Mouse (Mus musculus) testis, adult 2 months (tissue): ENCODE measurements around the gene Rnaseh2b. TPM values are rescaled to one million over a fixed set of nuclear protein-coding genes. Genes with fewer than 3 reads are reported as not detected.

Experiments
- H3K27ac ChIP-seq: fragments of 200-500 bp; 2 replicates; pipeline ENCODE4 v1.5.1; 2012; ENCODE audit warnings: low read depth, low read length; ENCODE audit not compliant: control insufficient read depth, insufficient read depth
- H3K27me3 ChIP-seq: fragments of 200-500 bp; 2 replicates; pipeline ENCODE4 v1.6.1; 2012; ENCODE audit warnings: mild to moderate bottlenecking, low read length, moderate library complexity; ENCODE audit not compliant: control insufficient read depth, insufficient read depth
- H3K36me3 ChIP-seq: fragments of 200-500 bp; 2 replicates; pipeline ENCODE4 v1.6.1; 2012; ENCODE audit warnings: mild to moderate bottlenecking, low read length; ENCODE audit not compliant: control insufficient read depth, insufficient read depth
- H3K4me1 ChIP-seq: fragments of 200-500 bp; 2 replicates; pipeline ENCODE4 v1.6.1; 2012; ENCODE audit warnings: low read length; ENCODE audit not compliant: control insufficient read depth, insufficient read depth
- H3K4me3 ChIP-seq: fragments of 200-500 bp; 2 replicates; pipeline ENCODE4 v1.5.1; 2012; ENCODE audit warnings: low read depth, mild to moderate bottlenecking, low read length, moderate library complexity, mixed read lengths; ENCODE audit not compliant: control insufficient read depth
- CTCF ChIP-seq: fragments of 200-500 bp; IDR thresholded peaks from 2 replicates; pipeline ENCODE4 v1.5.1; 2012; ENCODE audit warnings: low read depth, mild to moderate bottlenecking, inconsistent platforms, low read length, moderate library complexity; ENCODE audit not compliant: control insufficient read depth, insufficient read depth, insufficient replicate concordance
- POLR2A ChIP-seq: fragments of 200-500 bp; IDR thresholded peaks from 2 replicates; pipeline ENCODE4 v1.6.1; 2012; ENCODE audit warnings: low read depth, mild to moderate bottlenecking, inconsistent platforms, low read length, moderate library complexity; ENCODE audit not compliant: control insufficient read depth
- polyA plus RNA-seq: library from polyadenylated mRNA; depleted of rRNA; stranded (reverse); fragments of >200 nt; gene quantifications from 2 replicates; pipeline ENCODE4 v1.2.3, GENCODE M21; 2012

The Rnaseh2b gene
- polyA plus RNA-seq, 1 experiment = 1.4 TPM

DNA sequence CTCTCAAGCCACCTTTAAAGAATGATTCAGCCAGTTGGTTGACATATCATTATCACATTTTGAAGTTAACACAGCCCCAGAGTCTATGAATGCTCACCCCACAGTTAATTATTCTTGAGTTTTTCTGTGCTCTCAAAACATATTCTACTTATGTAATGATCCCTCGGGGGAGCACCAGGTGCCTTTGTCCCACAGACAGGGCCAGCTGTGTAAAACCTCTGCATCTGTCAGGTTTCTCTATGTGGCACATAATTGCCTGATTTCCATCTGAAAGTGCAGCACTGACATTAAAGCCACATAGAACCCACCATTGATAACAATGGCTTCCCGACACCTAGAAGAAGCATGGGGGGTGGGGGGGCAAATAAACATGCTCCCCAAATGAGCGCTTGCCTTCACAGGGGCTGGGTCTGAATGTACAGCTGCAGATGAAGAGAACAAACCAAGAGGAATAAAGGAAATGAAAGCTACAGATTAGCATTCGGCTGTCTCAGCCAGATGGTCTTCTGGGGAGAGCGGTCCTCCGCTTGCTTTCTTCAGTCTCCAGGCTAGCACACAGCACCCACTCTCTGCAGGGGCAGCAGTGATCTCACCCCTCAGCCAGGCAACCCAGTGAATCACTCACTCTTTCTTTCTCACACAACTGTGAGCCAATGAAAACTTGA lies 96.8 kb downstream of the Rnaseh2b start:
- Histone ChIP-seq H3K4me1 (no peaks in the 10 kb centered on the region), H3K36me3 (no peaks in the 10 kb centered on the region), H3K4me3 (no peak overlapping the region), H3K27ac (no peak overlapping the region), H3K27me3 (no peaks in the 10 kb centered on the region)
- TF ChIP-seq POLR2A = no peak
- TF ChIP-seq CTCF = no peak

DNA sequence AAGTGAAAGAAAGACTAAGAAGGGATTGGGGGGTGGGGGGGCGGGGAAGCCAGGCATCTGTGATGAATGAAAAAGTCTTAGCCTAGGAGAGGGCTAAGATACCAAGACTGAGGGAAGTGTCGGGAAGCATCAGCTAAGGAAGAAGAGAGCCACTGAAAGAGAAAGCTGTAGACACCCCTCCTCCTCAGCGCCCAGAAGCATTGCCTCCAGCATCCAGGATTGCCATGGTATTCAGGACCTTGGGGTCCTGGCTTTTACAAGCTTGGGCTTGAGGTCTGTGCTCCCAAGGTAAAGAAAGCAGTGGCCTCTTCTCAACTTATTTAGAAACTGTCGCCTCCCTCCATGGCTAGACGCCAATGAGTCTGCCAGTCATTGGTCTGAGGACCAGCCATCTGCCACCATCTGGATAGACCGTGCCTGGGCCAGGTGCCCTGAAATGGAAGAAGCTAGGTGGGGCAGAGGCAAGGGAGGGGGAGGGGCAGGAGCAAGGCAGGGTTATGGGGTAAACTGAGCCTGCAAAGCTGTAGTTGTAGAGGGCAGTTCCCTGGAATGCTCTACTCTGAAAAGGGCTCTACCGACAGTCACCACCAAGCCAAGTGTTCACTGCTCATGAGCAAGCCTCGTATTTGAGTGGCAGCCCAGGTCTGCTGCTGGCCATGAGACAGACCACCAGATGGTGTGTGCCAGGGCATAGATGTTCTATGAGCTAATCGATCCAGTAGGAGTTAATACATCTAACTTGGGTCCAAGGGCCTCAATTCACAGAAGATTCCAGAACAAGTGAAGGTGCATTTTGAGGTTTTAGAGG lies 97.5 kb downstream of the Rnaseh2b start:
- no peaks in the 10 kb centered on the region for H3K36me3 ChIP-seq
- H3K4me1 ChIP-seq = no peaks in the 10 kb centered on the region
- TF ChIP-seq POLR2A = no peak
- no peak for TF ChIP-seq CTCF
- no peaks in the 10 kb centered on the region for H3K27me3 ChIP-seq
- H3K27ac ChIP-seq = no peak overlapping the region
- H3K4me3 ChIP-seq = no peak overlapping the region

DNA sequence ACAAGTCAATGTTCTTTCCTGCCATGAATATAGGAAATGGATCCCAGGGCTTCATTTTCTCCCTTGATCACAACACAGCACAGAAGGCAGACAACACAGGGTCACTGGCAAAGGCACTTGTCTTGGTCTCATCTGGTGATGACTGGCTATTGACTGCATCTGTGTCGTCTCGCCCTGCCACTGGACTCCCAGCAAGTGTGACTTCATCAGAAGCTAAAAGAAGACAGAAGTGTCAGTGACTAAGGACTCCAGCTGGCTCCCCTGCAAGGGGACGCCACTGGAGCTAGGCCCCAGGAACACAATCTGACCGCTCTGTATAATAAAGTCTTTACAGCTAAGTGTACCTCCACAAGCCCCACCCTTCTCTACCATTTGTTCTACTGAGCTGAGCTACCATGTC lies 100.4 kb downstream of the Rnaseh2b start:
- TF ChIP-seq CTCF (no peak), POLR2A (no peak)
- no peak overlapping the region for H3K27ac ChIP-seq
- no peaks in the 10 kb centered on the region for H3K27me3 ChIP-seq
- no peaks in the 10 kb centered on the region for H3K4me1 ChIP-seq
- no peaks in the 10 kb centered on the region for H3K36me3 ChIP-seq
- no peak overlapping the region for H3K4me3 ChIP-seq

- no peaks in the 10 kb centered on the region for H3K36me3 ChIP-seq
- H3K27me3 ChIP-seq = no peaks in the 10 kb centered on the region
- TF ChIP-seq POLR2A (no peak), CTCF (no peak)
- no peak overlapping the region for H3K4me3 ChIP-seq
- H3K27ac ChIP-seq = no peak overlapping the region
- H3K4me1 ChIP-seq = no peaks in the 10 kb centered on the region
These were observed 103.0 kb downstream of the Rnaseh2b start for GRCm38 (mm10) chr14:62395346-62395745.

- H3K4me1 ChIP-seq = no peaks in the 10 kb centered on the region
- no peak overlapping the region for H3K4me3 ChIP-seq
- no peak overlapping the region for H3K27ac ChIP-seq
- no peaks in the 10 kb centered on the region for H3K36me3 ChIP-seq
- no peaks in the 10 kb centered on the region for H3K27me3 ChIP-seq
- TF ChIP-seq POLR2A (no peak), CTCF (no peak)
These were observed 123.8 kb downstream of the Rnaseh2b start for GRCm38 (mm10) chr14:62416007-62416741.

GRCm38 (mm10) chr14:62416742-62417134 lies 124.3 kb downstream of the Rnaseh2b start:
- no peak overlapping the region for H3K4me3 ChIP-seq

GRCm38 (mm10) chr14:62417501-62417900 lies 125.1 kb downstream of the Rnaseh2b start:
- no peak overlapping the region for H3K4me3 ChIP-seq
- TF ChIP-seq POLR2A = no peak
- no peak for TF ChIP-seq CTCF
- H3K4me1 ChIP-seq = no peaks in the 10 kb centered on the region
- H3K27ac ChIP-seq = no peak overlapping the region
- H3K36me3 ChIP-seq = no peaks in the 10 kb centered on the region
- no peaks in the 10 kb centered on the region for H3K27me3 ChIP-seq

More at GRCm38 (mm10) chr14:62416742-62417134, 124.3 kb downstream of the Rnaseh2b start:
- H3K27ac ChIP-seq = no peak overlapping the region
- H3K4me1 ChIP-seq = no peaks in the 10 kb centered on the region
- no peaks in the 10 kb centered on the region for H3K36me3 ChIP-seq
- TF ChIP-seq CTCF (no peak), POLR2A (no peak)
- no peaks in the 10 kb centered on the region for H3K27me3 ChIP-seq
